Mouse (Mus musculus): ENCODE data around the gene Tnfrsf11a. TPM values are rescaled to one million over a fixed set of nuclear protein-coding genes. Genes with fewer than 3 reads are reported as not detected.

The Tnfrsf11a gene
- polyA plus RNA-seq, 1 experiment from 2014 or later, result 0.38 TPM

GRCm38 (mm10) chr1:105812960-105813708 is 32.6 kb downstream of the Tnfrsf11a start:
- Histone ChIP-seq H3K4me1 (replicated peaks) (no peaks in the 10 kb centered on the region), H3K9me3 (replicated peaks) (no peaks in the 10 kb centered on the region), H3K9ac (no peak overlapping the region), H3K4me2 (no peak overlapping the region), H3K4me3 (replicated peaks) (no peak overlapping the region), H3K36me3 (replicated peaks) (no peaks in the 10 kb centered on the region), H3K27ac (replicated peaks) (no peak overlapping the region), H3K27me3 (no peaks in the 10 kb centered on the region)
- ATAC-seq (ENCODE audit: insufficient read depth), result no peak
- 65% methylated on average over 20 of the region's 20 CpGs for WGBS (ENCODE audit: insufficient replicate concordance)

DNA sequence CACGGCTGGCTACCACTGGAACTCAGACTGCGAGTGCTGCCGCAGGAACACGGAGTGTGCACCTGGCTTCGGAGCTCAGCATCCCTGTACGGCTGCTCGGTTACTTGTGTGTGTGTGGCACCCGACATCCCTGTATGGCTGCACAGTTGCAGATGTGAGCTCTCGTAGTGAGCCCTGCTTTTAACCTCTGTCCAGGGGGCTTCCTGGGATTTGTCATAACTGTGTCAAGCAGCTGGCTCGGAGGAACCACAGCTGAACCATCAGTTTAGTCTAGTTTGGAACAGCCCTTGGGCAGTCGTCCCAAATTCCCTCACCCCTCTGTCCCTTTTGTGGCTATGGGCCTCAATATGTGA is 33.2 kb downstream of the Tnfrsf11a start:
- no peak for ATAC-seq (ENCODE audit: insufficient read depth)
- no peak overlapping the region for H3K4me2 ChIP-seq
- H3K4me3 ChIP-seq (replicated peaks), result no peak overlapping the region
- H3K27me3 ChIP-seq, result no peaks in the 10 kb centered on the region
- H3K27ac ChIP-seq (replicated peaks), result no peak overlapping the region
- 72% methylated on average over 11 of the region's 11 CpGs for WGBS (ENCODE audit: insufficient replicate concordance)
- H3K9ac ChIP-seq, result no peak overlapping the region
- no peaks in the 10 kb centered on the region for H3K36me3 ChIP-seq (replicated peaks)
- no peaks in the 10 kb centered on the region for H3K9me3 ChIP-seq (replicated peaks)
- H3K4me1 ChIP-seq (replicated peaks), result no peaks in the 10 kb centered on the region

DNA sequence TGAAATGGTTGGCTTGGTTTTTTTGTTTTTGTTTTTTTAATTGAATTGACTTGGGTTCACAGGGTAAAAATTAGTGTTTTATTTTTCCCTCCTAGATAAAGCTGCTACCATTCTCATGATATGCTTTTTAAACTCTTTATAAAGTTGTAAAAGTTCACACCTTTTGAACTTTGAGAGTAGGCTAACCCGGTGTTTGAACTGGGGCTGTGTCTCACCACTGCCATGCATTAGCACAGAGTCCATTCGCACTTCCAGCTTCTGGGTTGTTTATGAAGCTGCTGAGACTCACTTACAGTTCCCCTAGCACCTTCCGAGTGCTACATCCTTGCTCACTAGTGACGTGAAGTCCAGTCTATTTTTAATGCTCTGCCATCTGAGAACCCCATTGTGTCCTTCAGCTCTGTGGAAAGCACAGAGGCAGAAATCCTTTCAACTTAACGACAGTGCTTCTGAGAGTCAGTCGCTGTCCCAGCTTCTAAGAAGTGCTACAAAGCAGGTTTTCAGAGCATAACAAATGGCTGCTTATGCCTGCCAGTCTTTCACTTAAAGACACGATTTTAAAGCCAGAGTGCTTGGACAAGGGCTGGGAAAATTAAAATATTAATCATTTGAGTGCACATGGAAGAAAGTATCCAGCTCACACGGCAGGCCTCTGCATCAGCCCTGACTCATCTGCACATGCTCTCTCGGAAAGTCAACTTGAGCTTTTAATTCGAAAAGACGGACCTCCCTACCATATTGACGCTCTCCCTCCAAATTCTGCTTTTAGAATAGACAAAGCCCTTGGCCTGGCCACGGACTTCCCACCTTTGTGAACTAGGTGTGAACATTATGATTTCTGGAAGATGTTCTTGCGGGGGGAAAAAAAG is 34.1 kb downstream of the Tnfrsf11a start:
- Histone ChIP-seq H3K27ac (replicated peaks) (no peak overlapping the region), H3K4me2 (no peak overlapping the region), H3K4me3 (replicated peaks) (no peak overlapping the region), H3K27me3 (no peaks in the 10 kb centered on the region; the same call in 1 of the 2 replicates), H3K36me3 (replicated peaks) (no peaks in the 10 kb centered on the region), H3K9me3 (replicated peaks) (no peaks in the 10 kb centered on the region), H3K9ac (no peak overlapping the region), H3K4me1 (replicated peaks) (no peaks in the 10 kb centered on the region)
- 60% methylated on average over 14 of the region's 14 CpGs for WGBS (ENCODE audit: insufficient replicate concordance)
- ATAC-seq (ENCODE audit: insufficient read depth), result no peak

DNA sequence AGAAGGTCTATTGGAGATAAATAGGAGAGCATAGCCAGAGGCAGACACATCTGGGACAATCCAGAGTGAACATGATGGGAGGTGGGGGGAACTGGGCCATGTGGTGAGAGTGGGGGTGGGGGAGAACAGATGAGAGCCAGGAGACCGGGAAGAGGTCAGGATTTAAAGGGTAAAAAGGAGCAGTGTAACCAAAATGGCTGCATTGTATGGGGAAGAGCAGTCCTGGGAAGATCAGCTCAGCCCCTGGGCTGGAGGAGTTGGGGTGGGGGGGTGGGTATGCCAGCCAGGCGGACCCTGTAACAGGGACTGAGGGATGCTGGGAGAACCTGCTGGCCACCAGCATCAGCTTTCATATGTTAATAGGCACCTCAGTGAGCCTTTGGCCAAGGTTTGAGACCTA is 34.8 kb downstream of the Tnfrsf11a start:
- WGBS (ENCODE audit: insufficient replicate concordance), result 43% methylated on average over 2 of the region's 2 CpGs
- no peaks in the 10 kb centered on the region; the same call in 1 of the 2 replicates for H3K27me3 ChIP-seq

GRCm38 (mm10) chr1:105815736-105816135 is 35.2 kb downstream of the Tnfrsf11a start:
- Histone ChIP-seq H3K27ac (replicated peaks) (no peak overlapping the region), H3K4me3 (replicated peaks) (no peak overlapping the region), H3K4me1 (replicated peaks) (no peaks in the 10 kb centered on the region), H3K27me3 (no peaks in the 10 kb centered on the region; the same call in 1 of the 2 replicates), H3K9me3 (replicated peaks) (no peaks in the 10 kb centered on the region), H3K36me3 (replicated peaks) (no peaks in the 10 kb centered on the region), H3K4me2 (no peak overlapping the region), H3K9ac (no peak overlapping the region)
- no peak for ATAC-seq (ENCODE audit: insufficient read depth)
- 72% methylated on average over 3 of the region's 3 CpGs for WGBS (ENCODE audit: insufficient replicate concordance)

More for the DNA sequence above, 34.8 kb downstream of the Tnfrsf11a start:
- ATAC-seq (ENCODE audit: insufficient read depth), result no peak
- H3K36me3 ChIP-seq (replicated peaks), result no peaks in the 10 kb centered on the region
- no peak overlapping the region for H3K4me2 ChIP-seq
- no peaks in the 10 kb centered on the region for H3K9me3 ChIP-seq (replicated peaks)
- H3K9ac ChIP-seq, result no peak overlapping the region
- H3K27ac ChIP-seq (replicated peaks), result no peak overlapping the region
- no peaks in the 10 kb centered on the region for H3K4me1 ChIP-seq (replicated peaks)
- H3K4me3 ChIP-seq (replicated peaks), result no peak overlapping the region

- H3K4me3 ChIP-seq (replicated peaks), result no peak overlapping the region
- no peak overlapping the region for H3K4me2 ChIP-seq
- H3K9me3 ChIP-seq (replicated peaks), result no peaks in the 10 kb centered on the region
- no peak for ATAC-seq (ENCODE audit: insufficient read depth)
- WGBS (ENCODE audit: insufficient replicate concordance), result 44% methylated on average over 6 of the region's 6 CpGs
- no peak overlapping the region for H3K9ac ChIP-seq
- no peaks in the 10 kb centered on the region for H3K36me3 ChIP-seq (replicated peaks)
- no peak overlapping the region for H3K27ac ChIP-seq (replicated peaks)
- H3K4me1 ChIP-seq (replicated peaks), result no peaks in the 10 kb centered on the region
- no peaks in the 10 kb centered on the region; the same call in 1 of the 2 replicates for H3K27me3 ChIP-seq
These were observed 38.5 kb downstream of the Tnfrsf11a start for GRCm38 (mm10) chr1:105819031-105819430.

DNA sequence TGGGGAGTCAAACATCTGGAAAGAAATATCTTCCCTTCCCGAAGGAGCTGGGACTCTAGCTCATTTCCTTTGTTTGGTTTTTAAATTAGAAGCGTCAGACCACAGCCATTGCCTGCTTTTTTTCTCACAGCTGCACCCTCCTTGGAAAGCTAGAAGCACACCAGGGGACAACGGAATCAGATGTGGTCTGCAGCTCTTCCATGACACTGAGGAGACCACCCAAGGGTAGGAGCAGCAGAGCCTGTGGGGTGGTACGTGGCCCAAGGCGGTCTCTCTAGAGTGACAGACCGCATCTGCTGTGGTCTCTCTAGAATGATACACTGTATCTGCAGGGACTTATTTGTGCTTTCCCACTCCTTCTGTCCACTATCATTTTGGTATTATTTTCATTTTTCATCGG is 39.2 kb downstream of the Tnfrsf11a start:
- H3K4me1 ChIP-seq (replicated peaks), result no peaks in the 10 kb centered on the region
- no peak for ATAC-seq (ENCODE audit: insufficient read depth)
- no peak overlapping the region for H3K9ac ChIP-seq
- H3K4me3 ChIP-seq (replicated peaks), result no peak overlapping the region
- H3K27ac ChIP-seq (replicated peaks), result no peak overlapping the region
- no peak overlapping the region for H3K4me2 ChIP-seq
- no peaks in the 10 kb centered on the region for H3K9me3 ChIP-seq (replicated peaks)
- no peaks in the 10 kb centered on the region; the same call in 1 of the 2 replicates for H3K27me3 ChIP-seq
- 50% methylated on average over 7 of the region's 7 CpGs for WGBS (ENCODE audit: insufficient replicate concordance)
- no peaks in the 10 kb centered on the region for H3K36me3 ChIP-seq (replicated peaks)

DNA sequence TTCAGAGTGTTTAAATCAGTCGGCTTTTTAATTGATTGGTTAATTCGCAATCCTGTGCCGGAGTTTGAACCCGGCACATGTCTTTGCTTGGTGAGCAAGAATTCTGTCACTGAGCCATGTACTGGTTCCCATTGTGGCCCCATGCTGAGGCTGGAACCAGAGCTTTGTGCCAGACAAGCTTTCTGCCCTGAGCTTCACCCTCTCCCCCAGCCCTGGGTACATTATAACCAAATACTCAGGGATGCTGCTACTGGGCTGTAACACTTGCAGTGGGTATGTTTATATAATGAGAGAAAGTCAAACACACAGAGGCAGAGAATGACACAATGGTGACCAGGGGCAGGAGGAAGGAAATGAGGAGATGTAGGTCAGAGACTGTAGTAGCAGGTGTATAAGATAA is 43.8 kb downstream of the Tnfrsf11a start:
- no peaks in the 10 kb centered on the region for H3K4me1 ChIP-seq (replicated peaks)
- no peak for ATAC-seq (ENCODE audit: insufficient read depth)
- no peaks in the 10 kb centered on the region for H3K9me3 ChIP-seq (replicated peaks)
- no peaks in the 10 kb centered on the region for H3K36me3 ChIP-seq (replicated peaks)
- 75% methylated on average over 4 of the region's 4 CpGs for WGBS (ENCODE audit: insufficient replicate concordance)
- H3K27ac ChIP-seq (replicated peaks), result no peak overlapping the region
- no peak overlapping the region for H3K9ac ChIP-seq
- no peak overlapping the region for H3K4me3 ChIP-seq (replicated peaks)
- no peak overlapping the region for H3K4me2 ChIP-seq
- H3K27me3 ChIP-seq, result no peaks in the 10 kb centered on the region; the same call in 1 of the 2 replicates

DNA sequence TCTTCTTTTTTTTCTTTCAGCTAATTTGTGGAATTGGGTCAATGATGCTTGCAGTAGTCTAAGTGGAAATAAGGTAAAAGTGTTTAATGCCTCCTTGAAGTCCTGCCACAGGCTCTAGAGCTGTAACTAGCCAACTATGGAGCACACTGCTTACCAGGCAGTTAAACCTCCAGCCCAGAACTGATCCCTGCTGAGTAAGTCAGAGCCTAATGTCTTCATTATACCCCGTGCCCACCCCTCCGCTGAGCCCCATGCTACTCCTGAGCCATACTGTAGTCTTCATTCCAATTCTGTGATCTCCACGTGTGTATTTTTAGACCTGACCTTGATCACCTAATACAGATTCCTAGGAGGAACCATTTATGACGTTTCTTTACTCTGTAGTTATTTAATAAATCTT is 44.5 kb downstream of the Tnfrsf11a start:
- WGBS (ENCODE audit: insufficient replicate concordance), result 60% methylated on average over 4 of the region's 4 CpGs
- no peak overlapping the region for H3K4me3 ChIP-seq (replicated peaks)

GRCm38 (mm10) chr1:105827374-105827773 is 46.9 kb downstream of the Tnfrsf11a start:
- no peak overlapping the region for H3K4me2 ChIP-seq
- H3K9me3 ChIP-seq (replicated peaks), result no peaks in the 10 kb centered on the region
- no peaks in the 10 kb centered on the region for H3K4me1 ChIP-seq (replicated peaks)
- no peak for ATAC-seq (ENCODE audit: insufficient read depth)
- no peaks in the 10 kb centered on the region for H3K36me3 ChIP-seq (replicated peaks)
- no peak overlapping the region for H3K4me3 ChIP-seq (replicated peaks)
- no peak overlapping the region for H3K27ac ChIP-seq (replicated peaks)
- no peak overlapping the region for H3K9ac ChIP-seq
- no peaks in the 10 kb centered on the region for H3K27me3 ChIP-seq
- 76% methylated on average over 7 of the region's 7 CpGs for WGBS (ENCODE audit: insufficient replicate concordance)

More for the DNA sequence above, 44.5 kb downstream of the Tnfrsf11a start:
- no peak for ATAC-seq (ENCODE audit: insufficient read depth)
- Histone ChIP-seq H3K36me3 (replicated peaks) (no peaks in the 10 kb centered on the region), H3K9ac (no peak overlapping the region), H3K27ac (replicated peaks) (no peak overlapping the region), H3K4me1 (replicated peaks) (no peaks in the 10 kb centered on the region), H3K4me2 (no peak overlapping the region), H3K27me3 (no peaks in the 10 kb centered on the region), H3K9me3 (replicated peaks) (no peaks in the 10 kb centered on the region)

DNA sequence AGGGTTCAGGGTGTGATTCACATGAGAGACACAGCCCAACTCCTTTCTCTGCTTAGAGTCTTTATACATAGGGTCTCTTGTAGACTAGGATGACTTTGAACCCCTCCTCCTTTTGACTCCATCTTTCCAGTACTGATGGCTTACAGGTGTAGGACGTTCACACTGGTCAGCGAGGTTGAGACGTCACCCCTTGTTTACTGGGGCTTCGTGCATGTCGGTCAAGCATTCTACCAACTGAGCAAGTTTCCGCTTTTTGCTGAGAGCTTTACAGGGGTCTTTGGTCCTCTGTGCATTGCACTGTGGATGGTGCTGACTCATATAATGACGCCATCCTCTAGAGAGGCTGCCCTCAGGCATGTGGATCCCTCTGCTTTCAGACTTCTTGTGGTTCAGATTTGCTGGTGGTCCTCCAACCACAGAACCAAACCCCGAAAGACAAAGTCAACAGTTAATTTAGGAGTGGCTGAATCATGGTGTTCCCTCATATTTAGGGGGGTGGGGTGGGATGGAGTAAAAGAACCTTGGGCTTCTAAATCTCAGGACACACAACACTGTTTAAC is 47.3 kb downstream of the Tnfrsf11a start:
- Histone ChIP-seq H3K4me1 (replicated peaks) (no peaks in the 10 kb centered on the region), H3K9ac (no peak overlapping the region), H3K4me3 (replicated peaks) (no peak overlapping the region), H3K27me3 (no peaks in the 10 kb centered on the region), H3K9me3 (replicated peaks) (no peaks in the 10 kb centered on the region), H3K36me3 (replicated peaks) (no peaks in the 10 kb centered on the region), H3K27ac (replicated peaks) (no peak overlapping the region), H3K4me2 (no peak overlapping the region)
- ATAC-seq (ENCODE audit: insufficient read depth), result no peak
- WGBS (ENCODE audit: insufficient replicate concordance), result 70% methylated on average over 8 of the region's 8 CpGs
